Mouse (Mus musculus) kidney, adult 2 months (tissue): ENCODE measurements around the gene Fndc9.
A peak's percentile ranks its signal among the peaks of the same experiment; 100 is the strongest.

Experiments
- CTCF ChIP-seq: fragments of 200-500 bp; conservative IDR thresholded peaks from 2 replicates; pipeline ENCODE4 v1.5.1; 2011; ENCODE audit warnings: low read depth, mild to moderate bottlenecking, control low read depth, low read length, moderate library complexity, mixed read lengths; ENCODE audit not compliant: insufficient read depth, insufficient read length
- POLR2A ChIP-seq: fragments of 200-500 bp; IDR thresholded peaks from one replicate; pipeline ENCODE4 v1.6.1; 2011; ENCODE audit warnings: low read depth, low read length, control low read depth

DNA sequence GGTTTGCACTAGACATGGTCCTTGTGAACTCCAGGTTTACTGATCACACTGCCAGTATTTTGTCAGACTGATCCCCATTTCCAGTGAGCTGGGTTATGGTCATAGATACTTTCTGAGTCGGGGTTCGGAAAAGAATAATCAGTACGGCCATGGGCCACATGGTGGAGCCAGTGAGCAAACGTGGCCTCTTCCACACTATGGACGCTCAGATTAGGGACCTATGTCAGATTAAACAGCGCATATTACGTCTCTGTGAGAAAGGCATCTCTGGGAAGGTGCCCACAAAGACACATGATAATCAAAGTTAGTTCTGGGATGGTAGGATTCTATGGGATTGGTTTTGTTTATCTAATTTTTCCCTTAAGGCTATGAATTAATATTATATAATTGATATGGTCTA, 33.7 kb downstream of the Fndc9 start:
- TF ChIP-seq POLR2A (no peak), CTCF (peak; percentile 82)
